Mouse (Mus musculus): Measurements from ENCODE around the gene B430218F22Rik.

DNA sequence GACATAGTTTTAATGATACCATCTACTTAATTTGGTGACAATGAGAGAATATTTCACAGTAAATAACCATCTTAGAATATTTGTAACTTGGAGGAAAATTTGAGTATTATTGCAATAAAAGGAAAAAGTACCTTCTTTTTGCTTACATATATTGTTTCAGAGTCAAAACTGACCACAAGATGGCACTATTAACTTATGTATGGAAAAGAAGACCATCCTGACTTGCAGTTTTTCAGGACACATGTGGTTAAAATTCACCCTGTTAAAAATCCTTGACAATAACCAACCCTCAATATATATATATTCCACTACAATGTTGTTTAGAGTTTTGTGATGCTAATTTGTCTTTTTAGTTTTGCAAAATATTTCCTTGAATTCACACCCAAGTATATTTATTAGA lies 17.1 kb downstream of the B430218F22Rik start:
- TF ChIP-seq CTCF (IDR thresholded peaks at IDR 0.05; ENCODE audit: low read depth) (peak; percentile 62), EP300 (IDR thresholded peaks at IDR 0.05; ENCODE audit: low read depth) (no peak)

Data from heart, postnatal 0 days (tissue).